19 mouse cellular contexts compared by ENCODE assay signal in the genomic region with DNA sequence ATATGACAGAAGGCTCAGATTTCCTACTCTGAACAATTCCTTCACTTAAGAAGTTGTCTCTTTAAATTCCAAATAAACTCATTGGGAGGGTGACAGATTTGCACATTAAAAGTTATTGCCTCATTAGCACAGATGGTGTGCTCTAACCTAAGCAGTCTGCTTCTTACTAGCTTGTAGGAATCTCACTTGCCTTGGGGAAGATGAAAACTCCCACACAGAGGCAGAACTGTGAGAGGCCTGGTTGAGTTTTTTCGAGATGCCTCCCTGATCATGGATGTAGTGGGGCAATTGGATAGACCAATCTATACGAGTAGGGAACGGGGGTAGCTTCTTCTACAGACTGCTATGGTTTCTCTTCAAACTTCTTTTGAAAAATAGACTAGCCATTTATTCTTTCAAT.
DNase-seq lines count a peak whose midpoint lies in the region; ATAC-seq and TF ChIP-seq lines count a peak whose summit lies in the region.
"Had no signal": no experiment of that assay in that cellular context is flagged by ENCODE, and none has a peak within 500 bp of the region (broad histone marks: within the 10 kb centered on the region; RNA-seq: fewer than 3 reads in every experiment).

No protein-coding gene starts in this region.

- no peak overlapping the region for H3K4me2 ChIP-seq in kidney, embryonic 14.5 days (replicated peaks; ENCODE audit: low read depth, low read length)
- H3K4me2 ChIP-seq in neural tube, embryonic 14.5 days (ENCODE audit: low read depth, low read length) = no peak overlapping the region
- H3K4me2 ChIP-seq in neural tube, embryonic 15.5 days = no peak overlapping the region
- H3K4me2 ChIP-seq in liver, embryonic 11.5 days = no peak overlapping the region
- H3K4me2 ChIP-seq: hindbrain, embryonic 12.5 days; intestine, embryonic 15.5 days; limb, embryonic 13.5 days; liver, embryonic 15.5 days had no signal

- no peaks in the 10 kb centered on the region for H3K36me3 ChIP-seq in kidney, embryonic 14.5 days (ENCODE audit: control insufficient read depth, insufficient read depth, low read length)
- no peaks in the 10 kb centered on the region for H3K36me3 ChIP-seq in kidney, adult 2 months (ENCODE audit: control insufficient read depth, insufficient read depth, low read length)
- H3K36me3 ChIP-seq in neural tube, embryonic 14.5 days (ENCODE audit: control insufficient read depth, insufficient read depth, low read length) = no peaks in the 10 kb centered on the region
- H3K36me3 ChIP-seq in neural tube, embryonic 15.5 days = no peaks in the 10 kb centered on the region
- H3K36me3 ChIP-seq in liver, embryonic 11.5 days (ENCODE audit: control insufficient read depth, insufficient read depth, low read length) = no peaks in the 10 kb centered on the region
- H3K36me3 ChIP-seq in heart, embryonic 10.5 days = no peaks in the 10 kb centered on the region
- H3K36me3 ChIP-seq: hindbrain, embryonic 12.5 days; intestine, embryonic 15.5 days; limb, embryonic 13.5 days; liver, embryonic 15.5 days had no signal

- WGBS in kidney, embryonic 14.5 days = 36% methylated on average over 3 of the region's 3 CpGs
- 30% methylated on average over 3 of the region's 3 CpGs for WGBS in kidney, adult 2 months
- 85% methylated on average over 3 of the region's 3 CpGs for WGBS in neural tube, embryonic 14.5 days
- WGBS in neural tube, embryonic 15.5 days = 82% methylated on average over 3 of the region's 3 CpGs
- WGBS in liver, embryonic 11.5 days = 82% methylated on average over 3 of the region's 3 CpGs
- WGBS in heart, embryonic 10.5 days = 78% methylated on average over 3 of the region's 3 CpGs

- no peak overlapping the region for H3K27ac ChIP-seq in kidney, embryonic 14.5 days (ENCODE audit: low read depth, low read length)
- no peak overlapping the region for H3K27ac ChIP-seq in kidney, adult 2 months (ENCODE audit: insufficient read depth, low read depth, low read length)
- no peak overlapping the region for H3K27ac ChIP-seq in neural tube, embryonic 14.5 days (ENCODE audit: low read depth, low read length)
- H3K27ac ChIP-seq in neural tube, embryonic 15.5 days (replicated peaks) = no peak overlapping the region
- H3K27ac ChIP-seq in liver, embryonic 11.5 days (ENCODE audit: low read depth, low read length) = no peak overlapping the region
- H3K27ac ChIP-seq in heart, embryonic 10.5 days = no peak overlapping the region
- H3K27ac ChIP-seq: hindbrain, embryonic 12.5 days; intestine, embryonic 15.5 days; limb, embryonic 13.5 days; liver, embryonic 15.5 days had no signal

- H3K4me1 ChIP-seq in kidney, embryonic 14.5 days (ENCODE audit: control insufficient read depth, insufficient read depth, low read length) = no peaks in the 10 kb centered on the region
- no peaks in the 10 kb centered on the region for H3K4me1 ChIP-seq in kidney, adult 2 months (ENCODE audit: control insufficient read depth, insufficient read depth, low read length)
- H3K4me1 ChIP-seq in neural tube, embryonic 14.5 days (ENCODE audit: control insufficient read depth, insufficient read depth, low read length) = no peaks in the 10 kb centered on the region
- no peaks in the 10 kb centered on the region for H3K4me1 ChIP-seq in neural tube, embryonic 15.5 days
- no peaks in the 10 kb centered on the region for H3K4me1 ChIP-seq in liver, embryonic 11.5 days (replicated peaks; ENCODE audit: control insufficient read depth, insufficient read depth, low read length)
- H3K4me1 ChIP-seq in heart, embryonic 10.5 days = no peaks in the 10 kb centered on the region
- H3K4me1 ChIP-seq: hindbrain, embryonic 12.5 days; intestine, embryonic 15.5 days; limb, embryonic 13.5 days; liver, embryonic 15.5 days had no signal

- H3K4me3 ChIP-seq in kidney, embryonic 14.5 days (ENCODE audit: low read length) = no peak overlapping the region
- H3K4me3 ChIP-seq in kidney, adult 2 months (ENCODE audit: insufficient read depth, low read depth, low read length) = no peak overlapping the region
- H3K4me3 ChIP-seq in neural tube, embryonic 14.5 days (ENCODE audit: low read depth, low read length) = no peak overlapping the region
- no peak overlapping the region for H3K4me3 ChIP-seq in neural tube, embryonic 15.5 days (replicated peaks)
- no peak overlapping the region for H3K4me3 ChIP-seq in liver, embryonic 11.5 days (ENCODE audit: low read depth, low read length)
- no peak overlapping the region for H3K4me3 ChIP-seq in heart, embryonic 10.5 days
- H3K4me3 ChIP-seq: hindbrain, embryonic 12.5 days; intestine, embryonic 15.5 days; limb, embryonic 13.5 days; liver, embryonic 15.5 days had no signal

- ATAC-seq in kidney, embryonic 14.5 days (ENCODE audit: low FRiP score, low TSS enrichment) = peak; percentile 73; the same call in 1 of the 2 replicates
- 0 out of 2 replicates have a peak, but pooled peaks have one; percentile 49 for ATAC-seq in neural tube, embryonic 14.5 days (ENCODE audit: low read depth)
- no peak for ATAC-seq in neural tube, embryonic 15.5 days (ENCODE audit: low FRiP score)
- no peak for ATAC-seq in liver, embryonic 11.5 days (replicated peaks; ENCODE audit: low FRiP score)
- ATAC-seq: forebrain, postnatal 0 days; intestine, embryonic 15.5 days; lung, postnatal 0 days; midbrain, embryonic 16.5 days had no signal

- H3K9ac ChIP-seq in kidney, embryonic 14.5 days (ENCODE audit: low read depth, low read length) = no peak overlapping the region
- no peak overlapping the region for H3K9ac ChIP-seq in neural tube, embryonic 14.5 days (replicated peaks; ENCODE audit: low read depth, low read length)
- no peak overlapping the region for H3K9ac ChIP-seq in neural tube, embryonic 15.5 days (replicated peaks)
- H3K9ac ChIP-seq in liver, embryonic 11.5 days (ENCODE audit: low read depth, low read length) = no peak overlapping the region
- H3K9ac ChIP-seq: forebrain, postnatal 0 days; hindbrain, embryonic 12.5 days; intestine, embryonic 15.5 days; limb, embryonic 13.5 days; liver, embryonic 15.5 days had no signal

- H3K27me3 ChIP-seq in kidney, embryonic 14.5 days (ENCODE audit: control insufficient read depth, insufficient read depth, low read length) = no peaks in the 10 kb centered on the region
- no peaks in the 10 kb centered on the region for H3K27me3 ChIP-seq in kidney, adult 2 months (replicated peaks; ENCODE audit: control insufficient read depth, insufficient read depth, low read length)
- no peaks in the 10 kb centered on the region for H3K27me3 ChIP-seq in neural tube, embryonic 14.5 days (ENCODE audit: control insufficient read depth, insufficient read depth, low read length)
- H3K27me3 ChIP-seq in neural tube, embryonic 15.5 days (replicated peaks) = no peaks in the 10 kb centered on the region
- H3K27me3 ChIP-seq in liver, embryonic 11.5 days (replicated peaks; ENCODE audit: control insufficient read depth, insufficient read depth, low read length) = no peaks in the 10 kb centered on the region
- H3K27me3 ChIP-seq in heart, embryonic 10.5 days (ENCODE audit: insufficient read depth, poor library complexity, severe bottlenecking) = no peaks in the 10 kb centered on the region
- H3K27me3 ChIP-seq: hindbrain, embryonic 12.5 days; intestine, embryonic 15.5 days; limb, embryonic 13.5 days; liver, embryonic 15.5 days had no signal

- no peak for TF ChIP-seq CTCF in kidney, adult 2 months (conservative IDR thresholded peaks at IDR 0.05; ENCODE audit: insufficient read depth, insufficient read length, low read depth, low read length)

- no peaks in the 10 kb centered on the region for H3K9me3 ChIP-seq in kidney, embryonic 14.5 days (ENCODE audit: control insufficient read depth, low read length)
- no peaks in the 10 kb centered on the region for H3K9me3 ChIP-seq in neural tube, embryonic 14.5 days (ENCODE audit: control insufficient read depth, low read length)
- no peaks in the 10 kb centered on the region for H3K9me3 ChIP-seq in neural tube, embryonic 15.5 days (replicated peaks)
- H3K9me3 ChIP-seq in liver, embryonic 11.5 days (ENCODE audit: control insufficient read depth, low read length) = no peaks in the 10 kb centered on the region
- no peaks in the 10 kb centered on the region for H3K9me3 ChIP-seq in heart, embryonic 10.5 days
- H3K9me3 ChIP-seq: hindbrain, embryonic 12.5 days; intestine, embryonic 15.5 days; limb, embryonic 13.5 days; liver, embryonic 15.5 days had no signal

- DNase-seq in kidney, adult 2 months = no peak
- peak; percentile 8 for DNase-seq in forelimb bud, embryonic 11.5 days (ENCODE audit: low read depth, low spot score)
- DNase-seq in liver, embryonic 11.5 days (ENCODE audit: low spot score) = no peak
- DNase-seq in heart, embryonic 10.5 days (ENCODE audit: low spot score) = no peak
- DNase-seq: cerebellum, postnatal 10 days; embryo, embryonic 11 days; forebrain, postnatal 0 days; gastrocnemius, postnatal 10 days; kidney, postnatal 36 days; thymus, postnatal 36 days had no signal

- TF ChIP-seq POLR2A in kidney, adult 2 months (IDR thresholded peaks at IDR 0.05; ENCODE audit: low read depth, low read length) = no peak

Comparison
In these comparisons a context has a peak if more than half of its experiments do, and no peak if none do; other contexts are left out.
1. ATAC-seq: peak in kidney, embryonic 14.5 days (single experiment) and neural tube, embryonic 14.5 days (single experiment); none in neural tube, embryonic 15.5 days (single experiment) and liver, embryonic 11.5 days (single experiment).